ENCODE assay signal across 22 mouse cellular contexts in genomic region chr11:35496874-35497273, GRCm38 (mm10).
DNase-seq lines count a peak whose midpoint lies in the region; ATAC-seq and TF ChIP-seq lines count a peak whose summit lies in the region.
"Had no signal": no experiment of that assay in that cellular context is flagged by ENCODE, and none has a peak within 500 bp of the region (broad histone marks: within the 10 kb centered on the region; RNA-seq: fewer than 3 reads in every experiment).

No protein-coding gene starts in this region.

- H3K27me3 ChIP-seq in hindbrain, embryonic 11.5 days (ENCODE audit: control insufficient read depth, insufficient read depth, low read length) = no peaks in the 10 kb centered on the region
- no peaks in the 10 kb centered on the region for H3K27me3 ChIP-seq in hindbrain, postnatal 0 days (ENCODE audit: insufficient read depth, low read length)
- H3K27me3 ChIP-seq in midbrain, embryonic 14.5 days (ENCODE audit: control insufficient read depth, insufficient read depth, low read length) = peaks cover 7% of the 10 kb centered on the region; the same call in 1 of the 2 replicates
- H3K27me3 ChIP-seq in midbrain, embryonic 16.5 days (ENCODE audit: control insufficient read depth, insufficient read depth, low read depth, low read length) = peaks cover 3% of the 10 kb centered on the region
- H3K27me3 ChIP-seq: embryonic facial prominence, embryonic 12.5 days; embryonic facial prominence, embryonic 15.5 days; heart, embryonic 13.5 days had no signal

- no peak overlapping the region for H3K9ac ChIP-seq in hindbrain, embryonic 11.5 days (ENCODE audit: low read depth, low read length)
- no peak overlapping the region for H3K9ac ChIP-seq in hindbrain, postnatal 0 days (replicated peaks; ENCODE audit: low read length)
- H3K9ac ChIP-seq in midbrain, embryonic 14.5 days (replicated peaks; ENCODE audit: low read length) = no peak overlapping the region
- no peak overlapping the region for H3K9ac ChIP-seq in midbrain, embryonic 16.5 days (ENCODE audit: low read depth, low read length)
- H3K9ac ChIP-seq: embryonic facial prominence, embryonic 12.5 days; embryonic facial prominence, embryonic 15.5 days; heart, embryonic 13.5 days had no signal

- no peak overlapping the region for H3K27ac ChIP-seq in hindbrain, embryonic 11.5 days (ENCODE audit: low read depth, low read length)
- H3K27ac ChIP-seq in hindbrain, postnatal 0 days = no peak overlapping the region
- no peak overlapping the region for H3K27ac ChIP-seq in midbrain, embryonic 14.5 days (replicated peaks; ENCODE audit: low read depth, low read length)
- no peak overlapping the region for H3K27ac ChIP-seq in midbrain, embryonic 16.5 days (ENCODE audit: low read length)
- H3K27ac ChIP-seq: embryonic facial prominence, embryonic 12.5 days; embryonic facial prominence, embryonic 15.5 days; heart, adult 2 months; heart, embryonic 10.5 days; heart, embryonic 13.5 days had no signal

- DNase-seq in hindbrain, embryonic 11.5 days (ENCODE audit: low spot score) = no peak
- no peak for DNase-seq in hindbrain, postnatal 0 days (ENCODE audit: low spot score)
- DNase-seq in midbrain, embryonic 14.5 days = peak; percentile 50
- peak; percentile 51 for DNase-seq in MN1 (ENCODE audit: low spot score)
- DNase-seq in left cerebral cortex, adult 8-10 months (ENCODE audit: low spot score in 2 of 2) = no peak
- DNase-seq: adrenal gland, postnatal 36 days; cerebellum, adult 11 months; cerebellum, adult 2 months; cerebellum, adult 9-11 months; cerebellum, postnatal 25 days; gastrocnemius, postnatal 10 days; gastrocnemius, postnatal 36 days; heart, adult 2 months had no signal

- H3K36me3 ChIP-seq in hindbrain, embryonic 11.5 days (ENCODE audit: control insufficient read depth, insufficient read depth, low read length) = no peaks in the 10 kb centered on the region
- no peaks in the 10 kb centered on the region for H3K36me3 ChIP-seq in hindbrain, postnatal 0 days (ENCODE audit: insufficient read depth, low read length)
- no peaks in the 10 kb centered on the region for H3K36me3 ChIP-seq in midbrain, embryonic 14.5 days (ENCODE audit: control insufficient read depth, insufficient read depth, low read length)
- H3K36me3 ChIP-seq in midbrain, embryonic 16.5 days (ENCODE audit: control insufficient read depth, insufficient read depth, low read length) = no peaks in the 10 kb centered on the region
- H3K36me3 ChIP-seq: embryonic facial prominence, embryonic 12.5 days; embryonic facial prominence, embryonic 15.5 days; heart, embryonic 10.5 days; heart, embryonic 13.5 days had no signal

- TF ChIP-seq CTCF in hindbrain, postnatal 0 days (IDR thresholded peaks at IDR 0.05; ENCODE audit: low read depth) = no peak

- no peak overlapping the region for H3K4me2 ChIP-seq in hindbrain, embryonic 11.5 days (replicated peaks; ENCODE audit: low read depth, low read length)
- no peak overlapping the region for H3K4me2 ChIP-seq in hindbrain, postnatal 0 days (ENCODE audit: low read depth, low read length)
- no peak overlapping the region for H3K4me2 ChIP-seq in midbrain, embryonic 14.5 days (ENCODE audit: low read length)
- H3K4me2 ChIP-seq in midbrain, embryonic 16.5 days (ENCODE audit: low read length) = no peak overlapping the region
- H3K4me2 ChIP-seq: embryonic facial prominence, embryonic 12.5 days; embryonic facial prominence, embryonic 15.5 days; heart, embryonic 13.5 days had no signal

- ATAC-seq in hindbrain, embryonic 11.5 days (ENCODE audit: low FRiP score) = peak; percentile 51; the same call in 1 of the 2 replicates
- ATAC-seq in hindbrain, postnatal 0 days = no peak
- ATAC-seq in midbrain, embryonic 14.5 days (ENCODE audit: low FRiP score, low TSS enrichment) = no peak
- ATAC-seq in midbrain, embryonic 16.5 days = no peak
- ATAC-seq: CD4-positive, CD25-positive, alpha-beta regulatory T cell, adult 4 months; forebrain, embryonic 14.5 days; intestine, postnatal 0 days; Patski had no signal

- no peaks in the 10 kb centered on the region; the same call in none of the 2 replicates for H3K4me1 ChIP-seq in hindbrain, embryonic 11.5 days (replicated peaks; ENCODE audit: control insufficient read depth, insufficient read depth, low read length)
- no peaks in the 10 kb centered on the region for H3K4me1 ChIP-seq in hindbrain, postnatal 0 days (ENCODE audit: insufficient read depth, low read length)
- H3K4me1 ChIP-seq in midbrain, embryonic 14.5 days (ENCODE audit: control insufficient read depth, insufficient read depth, low read length) = peaks cover 15% of the 10 kb centered on the region; the same call in 1 of the 2 replicates
- no peaks in the 10 kb centered on the region for H3K4me1 ChIP-seq in midbrain, embryonic 16.5 days (ENCODE audit: control insufficient read depth, insufficient read depth, low read length)
- H3K4me1 ChIP-seq: embryonic facial prominence, embryonic 15.5 days had no signal

- 64% methylated on average over 10 of the region's 10 CpGs for WGBS in hindbrain, embryonic 11.5 days
- WGBS in hindbrain, postnatal 0 days = 42% methylated on average over 10 of the region's 10 CpGs
- 17% methylated on average over 10 of the region's 10 CpGs for WGBS in midbrain, embryonic 14.5 days
- WGBS in midbrain, embryonic 16.5 days = 31% methylated on average over 10 of the region's 10 CpGs

- no peaks in the 10 kb centered on the region for H3K9me3 ChIP-seq in hindbrain, embryonic 11.5 days (ENCODE audit: control insufficient read depth, low read length)
- H3K9me3 ChIP-seq in hindbrain, postnatal 0 days (ENCODE audit: low read length) = no peaks in the 10 kb centered on the region
- no peaks in the 10 kb centered on the region for H3K9me3 ChIP-seq in midbrain, embryonic 14.5 days (ENCODE audit: control insufficient read depth, low read length)
- H3K9me3 ChIP-seq in midbrain, embryonic 16.5 days (replicated peaks; ENCODE audit: control insufficient read depth, low read length, poor library complexity, severe bottlenecking) = no peaks in the 10 kb centered on the region
- H3K9me3 ChIP-seq: embryonic facial prominence, embryonic 12.5 days; embryonic facial prominence, embryonic 15.5 days; heart, embryonic 10.5 days; heart, embryonic 13.5 days had no signal

- no peak overlapping the region for H3K4me3 ChIP-seq in hindbrain, embryonic 11.5 days (ENCODE audit: low read depth, low read length)
- no peak overlapping the region for H3K4me3 ChIP-seq in hindbrain, postnatal 0 days (ENCODE audit: low read length)
- H3K4me3 ChIP-seq in midbrain, embryonic 14.5 days (replicated peaks; ENCODE audit: low read depth, low read length) = no peak overlapping the region
- H3K4me3 ChIP-seq in midbrain, embryonic 16.5 days (ENCODE audit: low read depth, low read length) = no peak overlapping the region
- H3K4me3 ChIP-seq: embryonic facial prominence, embryonic 12.5 days; embryonic facial prominence, embryonic 15.5 days; heart, adult 2 months; heart, embryonic 10.5 days; heart, embryonic 13.5 days had no signal

Comparison
In these comparisons a context has a peak if more than half of its experiments do, and no peak if none do; other contexts are left out.
1. DNase-seq: peak in midbrain, embryonic 14.5 days (single experiment) and MN1 (single experiment); none in hindbrain, embryonic 11.5 days (single experiment), hindbrain, postnatal 0 days (single experiment) and left cerebral cortex, adult 8-10 months (0 of 2).